Mouse (Mus musculus) regulatory T cell (primary cell): ENCODE results near the gene Myo16.

ENCODE experiments used
- in situ Hi-C: fragments of 300-600 bp; cut with MboI, MseI; formaldehyde crosslinking; loops from one replicate; pipeline ENCODE4 v1.15.1; 2025; ENCODE audit warnings: high pct_unique_total_duplicates

Gene Myo16

GRCm38 (mm10) chr8:10546519-10546918, 392.8 kb downstream of the Myo16 start:
- in situ Hi-C loops = no loop called here

- in situ Hi-C loops = no loop called here
Measured at GRCm38 (mm10) chr8:10548003-10548584, 394.4 kb downstream of the Myo16 start.

GRCm38 (mm10) chr8:10549434-10549833, 395.7 kb downstream of the Myo16 start:
- in situ Hi-C loops = no loop called here

GRCm38 (mm10) chr8:10557961-10558360, 404.2 kb downstream of the Myo16 start:
- in situ Hi-C loops = no loop called here

GRCm38 (mm10) chr8:10559479-10559878, 405.8 kb downstream of the Myo16 start:
- in situ Hi-C loops = no loop called here

- in situ Hi-C loops = no loop called here
Measured at GRCm38 (mm10) chr8:10561616-10562015, 407.9 kb downstream of the Myo16 start.

GRCm38 (mm10) chr8:10562046-10562445, 408.3 kb downstream of the Myo16 start:
- in situ Hi-C loops = no loop called here

- in situ Hi-C loops = no loop called here
Measured at GRCm38 (mm10) chr8:10562636-10563035, 408.9 kb downstream of the Myo16 start.

- in situ Hi-C loops = no loop called here
Measured at GRCm38 (mm10) chr8:10565231-10566029, 411.7 kb downstream of the Myo16 start.

- in situ Hi-C loops = no loop called here
Measured at GRCm38 (mm10) chr8:10568448-10568847, 414.7 kb downstream of the Myo16 start.

GRCm38 (mm10) chr8:10574096-10574495, 420.4 kb downstream of the Myo16 start:
- in situ Hi-C loops = no loop called here

- in situ Hi-C loops = loop anchor here (25.0 kb wide), 1 partner anchor 462 kb away; no protein-coding TSS in a partner anchor
Measured at GRCm38 (mm10) chr8:10575244-10575643, 421.5 kb downstream of the Myo16 start.

GRCm38 (mm10) chr8:10586956-10587744, 433.4 kb downstream of the Myo16 start:
- in situ Hi-C loops = loop anchor here (25.0 kb wide), 1 partner anchor 450 kb away; no protein-coding TSS in a partner anchor

- in situ Hi-C loops = loop anchor here (25.0 kb wide), 1 partner anchor 448 kb away; no protein-coding TSS in a partner anchor
Measured at GRCm38 (mm10) chr8:10589422-10589933, 435.8 kb downstream of the Myo16 start.

GRCm38 (mm10) chr8:10592917-10593316, 439.2 kb downstream of the Myo16 start:
- in situ Hi-C loops = loop anchor here (25.0 kb wide), 1 partner anchor 444 kb away; no protein-coding TSS in a partner anchor

GRCm38 (mm10) chr8:10596353-10596752, 442.6 kb downstream of the Myo16 start:
- in situ Hi-C loops = loop anchor here (25.0 kb wide), 1 partner anchor 441 kb away; no protein-coding TSS in a partner anchor

- in situ Hi-C loops = loop anchor here (25.0 kb wide), 1 partner anchor 440 kb away; no protein-coding TSS in a partner anchor
Measured at GRCm38 (mm10) chr8:10597595-10597994, 443.9 kb downstream of the Myo16 start.

- in situ Hi-C loops = loop anchor here (25.0 kb wide), 1 partner anchor 438 kb away; no protein-coding TSS in a partner anchor
Measured at GRCm38 (mm10) chr8:10598889-10599288, 445.2 kb downstream of the Myo16 start.

- in situ Hi-C loops = no loop called here
Measured at GRCm38 (mm10) chr8:10606028-10606815, 452.5 kb downstream of the Myo16 start.

GRCm38 (mm10) chr8:10606816-10607209, 453.1 kb downstream of the Myo16 start:
- in situ Hi-C loops = no loop called here

GRCm38 (mm10) chr8:10611636-10612035, 457.9 kb downstream of the Myo16 start:
- in situ Hi-C loops = no loop called here
